Mouse (Mus musculus): ENCODE measurements at regions not wholly inside any gene's neighbourhood (a gene's known extent, or its start where the extent isn't known, plus 50 kb on each side); places are given as distances from the start of the nearest gene placed in this dataset.

GRCm38 (mm10) chr12:14283106-14283692 is 131.3 kb upstream of the Fam84a start:
- Histone ChIP-seq H3K9me3 (ENCODE audit: control insufficient read depth, low read length) (no peaks in the 10 kb centered on the region), H3K4me2 (ENCODE audit: low read length) (no peak overlapping the region), H3K27ac (replicated peaks in 1 of 2; ENCODE audit: control insufficient read depth in 1 of 2, insufficient read depth in 1 of 2, low read depth in 2 of 2, low read length in 2 of 2) (no peak overlapping the region), H3K9ac (ENCODE audit: low read length) (no peak overlapping the region), H3K27me3 (ENCODE audit: control insufficient read depth, insufficient read depth, low read length) (no peaks in the 10 kb centered on the region), H3K36me3 (ENCODE audit: control insufficient read depth, insufficient read depth, low read length) (no peaks in the 10 kb centered on the region), H3K4me1 (ENCODE audit: control insufficient read depth in 2 of 2, insufficient read depth in 2 of 2, low read length in 2 of 2) (no peaks in the 10 kb centered on the region), H3K4me3 (ENCODE audit: control insufficient read depth in 1 of 2, insufficient read depth in 1 of 2, low read depth in 1 of 2, low read length in 2 of 2) (no peak overlapping the region)
- 56% methylated on average over 4 of the region's 4 CpGs for WGBS
- no peak for ATAC-seq (ENCODE audit: insufficient number of reproducible peaks, insufficient read depth, low FRiP score, low read depth)

GRCm38 (mm10) chr12:14275265-14275664 is 123.4 kb upstream of the Fam84a start:
- H3K4me1 ChIP-seq (ENCODE audit: control insufficient read depth in 2 of 2, insufficient read depth in 2 of 2, low read length in 2 of 2) = no peaks in the 10 kb centered on the region
- no peak for ATAC-seq (ENCODE audit: insufficient number of reproducible peaks, insufficient read depth, low FRiP score, low read depth)
- H3K27me3 ChIP-seq (ENCODE audit: control insufficient read depth, insufficient read depth, low read length) = no peaks in the 10 kb centered on the region
- no peak overlapping the region for H3K4me2 ChIP-seq (ENCODE audit: low read length)
- H3K9ac ChIP-seq (ENCODE audit: low read length) = no peak overlapping the region
- no peaks in the 10 kb centered on the region for H3K36me3 ChIP-seq (ENCODE audit: control insufficient read depth, insufficient read depth, low read length)
- no peak overlapping the region for H3K4me3 ChIP-seq (ENCODE audit: control insufficient read depth in 1 of 2, insufficient read depth in 1 of 2, low read depth in 1 of 2, low read length in 2 of 2)
- H3K27ac ChIP-seq (replicated peaks in 1 of 2; ENCODE audit: control insufficient read depth in 1 of 2, insufficient read depth in 1 of 2, low read depth in 2 of 2, low read length in 2 of 2) = no peak overlapping the region
- no peaks in the 10 kb centered on the region for H3K9me3 ChIP-seq (ENCODE audit: control insufficient read depth, low read length)

- Histone ChIP-seq H3K27ac (replicated peaks in 1 of 2; ENCODE audit: control insufficient read depth in 1 of 2, insufficient read depth in 1 of 2, low read depth in 2 of 2, low read length in 2 of 2) (no peak overlapping the region), H3K4me2 (ENCODE audit: low read length) (no peak overlapping the region), H3K4me3 (ENCODE audit: control insufficient read depth in 1 of 2, insufficient read depth in 1 of 2, low read depth in 1 of 2, low read length in 2 of 2) (no peak overlapping the region), H3K9me3 (ENCODE audit: control insufficient read depth, low read length) (no peaks in the 10 kb centered on the region), H3K36me3 (ENCODE audit: control insufficient read depth, insufficient read depth, low read length) (no peaks in the 10 kb centered on the region), H3K9ac (ENCODE audit: low read length) (no peak overlapping the region), H3K4me1 (ENCODE audit: control insufficient read depth in 2 of 2, insufficient read depth in 2 of 2, low read length in 2 of 2) (no peaks in the 10 kb centered on the region), H3K27me3 (ENCODE audit: control insufficient read depth, insufficient read depth, low read length) (no peaks in the 10 kb centered on the region)
- 94% methylated on average over 5 of the region's 5 CpGs for WGBS
- ATAC-seq (ENCODE audit: insufficient number of reproducible peaks, insufficient read depth, low FRiP score, low read depth) = no peak
These were observed 122.9 kb upstream of the Fam84a start for GRCm38 (mm10) chr12:14274796-14275195.

GRCm38 (mm10) chr12:14271216-14271615 is 119.4 kb upstream of the Fam84a start:
- no peak overlapping the region for H3K9ac ChIP-seq (ENCODE audit: low read length)
- H3K4me3 ChIP-seq (ENCODE audit: control insufficient read depth in 1 of 2, insufficient read depth in 1 of 2, low read depth in 1 of 2, low read length in 2 of 2) = no peak overlapping the region
- no peaks in the 10 kb centered on the region for H3K36me3 ChIP-seq (ENCODE audit: control insufficient read depth, insufficient read depth, low read length)
- no peaks in the 10 kb centered on the region for H3K27me3 ChIP-seq (ENCODE audit: control insufficient read depth, insufficient read depth, low read length)
- no peak for ATAC-seq (ENCODE audit: insufficient number of reproducible peaks, insufficient read depth, low FRiP score, low read depth)
- H3K9me3 ChIP-seq (ENCODE audit: control insufficient read depth, low read length) = no peaks in the 10 kb centered on the region
- H3K4me2 ChIP-seq (ENCODE audit: low read length) = no peak overlapping the region
- H3K27ac ChIP-seq (replicated peaks in 1 of 2; ENCODE audit: control insufficient read depth in 1 of 2, insufficient read depth in 1 of 2, low read depth in 2 of 2, low read length in 2 of 2) = no peak overlapping the region
- no peaks in the 10 kb centered on the region for H3K4me1 ChIP-seq (ENCODE audit: control insufficient read depth in 2 of 2, insufficient read depth in 2 of 2, low read length in 2 of 2)

- H3K27me3 ChIP-seq (ENCODE audit: control insufficient read depth, insufficient read depth, low read length) = no peaks in the 10 kb centered on the region
- H3K4me1 ChIP-seq (ENCODE audit: control insufficient read depth in 2 of 2, insufficient read depth in 2 of 2, low read length in 2 of 2) = no peaks in the 10 kb centered on the region
- no peak for ATAC-seq (ENCODE audit: insufficient number of reproducible peaks, insufficient read depth, low FRiP score, low read depth)
- no peaks in the 10 kb centered on the region for H3K36me3 ChIP-seq (ENCODE audit: control insufficient read depth, insufficient read depth, low read length)
- no peak overlapping the region for H3K9ac ChIP-seq (ENCODE audit: low read length)
- H3K4me2 ChIP-seq (ENCODE audit: low read length) = no peak overlapping the region
- no peak overlapping the region for H3K27ac ChIP-seq (replicated peaks in 1 of 2; ENCODE audit: control insufficient read depth in 1 of 2, insufficient read depth in 1 of 2, low read depth in 2 of 2, low read length in 2 of 2)
- WGBS = 89% methylated on average over 2 of the region's 2 CpGs
- H3K4me3 ChIP-seq (ENCODE audit: control insufficient read depth in 1 of 2, insufficient read depth in 1 of 2, low read depth in 1 of 2, low read length in 2 of 2) = no peak overlapping the region
- no peaks in the 10 kb centered on the region for H3K9me3 ChIP-seq (ENCODE audit: control insufficient read depth, low read length)
These were observed 109.2 kb upstream of the Fam84a start for GRCm38 (mm10) chr12:14261102-14261501.

GRCm38 (mm10) chr12:14260288-14260687 is 108.4 kb upstream of the Fam84a start:
- no peak overlapping the region for H3K4me3 ChIP-seq (ENCODE audit: control insufficient read depth in 1 of 2, insufficient read depth in 1 of 2, low read depth in 1 of 2, low read length in 2 of 2)
- no peak overlapping the region for H3K4me2 ChIP-seq (ENCODE audit: low read length)
- no peaks in the 10 kb centered on the region for H3K27me3 ChIP-seq (ENCODE audit: control insufficient read depth, insufficient read depth, low read length)
- H3K27ac ChIP-seq (replicated peaks in 1 of 2; ENCODE audit: control insufficient read depth in 1 of 2, insufficient read depth in 1 of 2, low read depth in 2 of 2, low read length in 2 of 2) = no peak overlapping the region
- WGBS = 84% methylated on average over 4 of the region's 4 CpGs
- no peaks in the 10 kb centered on the region for H3K36me3 ChIP-seq (ENCODE audit: control insufficient read depth, insufficient read depth, low read length)
- no peaks in the 10 kb centered on the region for H3K9me3 ChIP-seq (ENCODE audit: control insufficient read depth, low read length)
- ATAC-seq (ENCODE audit: insufficient number of reproducible peaks, insufficient read depth, low FRiP score, low read depth) = no peak
- no peaks in the 10 kb centered on the region for H3K4me1 ChIP-seq (ENCODE audit: control insufficient read depth in 2 of 2, insufficient read depth in 2 of 2, low read length in 2 of 2)
- H3K9ac ChIP-seq (ENCODE audit: low read length) = no peak overlapping the region

GRCm38 (mm10) chr12:14253336-14253735 is 101.5 kb upstream of the Fam84a start:
- no peak overlapping the region for H3K4me2 ChIP-seq (ENCODE audit: low read length)
- H3K4me1 ChIP-seq (ENCODE audit: control insufficient read depth in 2 of 2, insufficient read depth in 2 of 2, low read length in 2 of 2) = no peaks in the 10 kb centered on the region
- no peak overlapping the region for H3K27ac ChIP-seq (replicated peaks in 1 of 2; ENCODE audit: control insufficient read depth in 1 of 2, insufficient read depth in 1 of 2, low read depth in 2 of 2, low read length in 2 of 2)
- H3K4me3 ChIP-seq (ENCODE audit: control insufficient read depth in 1 of 2, insufficient read depth in 1 of 2, low read depth in 1 of 2, low read length in 2 of 2) = no peak overlapping the region
- H3K27me3 ChIP-seq (ENCODE audit: control insufficient read depth, insufficient read depth, low read length) = no peaks in the 10 kb centered on the region
- 76% methylated on average over 5 of the region's 5 CpGs for WGBS
- no peaks in the 10 kb centered on the region for H3K36me3 ChIP-seq (ENCODE audit: control insufficient read depth, insufficient read depth, low read length)
- ATAC-seq (ENCODE audit: insufficient number of reproducible peaks, insufficient read depth, low FRiP score, low read depth) = no peak
- no peaks in the 10 kb centered on the region for H3K9me3 ChIP-seq (ENCODE audit: control insufficient read depth, low read length)
- no peak overlapping the region for H3K9ac ChIP-seq (ENCODE audit: low read length)

GRCm38 (mm10) chr12:14250124-14250523 is 98.3 kb upstream of the Fam84a start:
- H3K4me3 ChIP-seq (ENCODE audit: control insufficient read depth in 1 of 2, insufficient read depth in 1 of 2, low read depth in 1 of 2, low read length in 2 of 2) = no peak overlapping the region
- H3K27ac ChIP-seq (replicated peaks in 1 of 2; ENCODE audit: control insufficient read depth in 1 of 2, insufficient read depth in 1 of 2, low read depth in 2 of 2, low read length in 2 of 2) = no peak overlapping the region
- ATAC-seq (ENCODE audit: insufficient number of reproducible peaks, insufficient read depth, low FRiP score, low read depth) = no peak
- no peak overlapping the region for H3K4me2 ChIP-seq (ENCODE audit: low read length)
- no peaks in the 10 kb centered on the region for H3K27me3 ChIP-seq (ENCODE audit: control insufficient read depth, insufficient read depth, low read length)
- no peaks in the 10 kb centered on the region for H3K36me3 ChIP-seq (ENCODE audit: control insufficient read depth, insufficient read depth, low read length)
- no peaks in the 10 kb centered on the region for H3K9me3 ChIP-seq (ENCODE audit: control insufficient read depth, low read length)
- no peaks in the 10 kb centered on the region for H3K4me1 ChIP-seq (ENCODE audit: control insufficient read depth in 2 of 2, insufficient read depth in 2 of 2, low read length in 2 of 2)
- 81% methylated on average over 4 of the region's 4 CpGs for WGBS
- no peak overlapping the region for H3K9ac ChIP-seq (ENCODE audit: low read length)
